Mouse (Mus musculus) intestine, postnatal 0 days (tissue): ENCODE measurements around the gene Ip6k2. TPM values are rescaled to one million over a fixed set of nuclear protein-coding genes. Genes with fewer than 3 reads are reported as not detected.

ENCODE experiments used
- ATAC-seq: fragments of 200-750 bp; cut with Nextera tagmentation; 2 replicates; pipeline ENCODE4 v1.8.0; 2017; ENCODE audit warnings: mild to moderate bottlenecking, moderate TSS enrichment, moderate library complexity
- H3K27ac ChIP-seq: fragments of 300-500 bp; sonication (generic); 2 replicates; pipeline ENCODE4 v1.5.1; 2014; ENCODE audit warnings: mild to moderate bottlenecking, low read depth, low read length, moderate library complexity
- H3K27me3 ChIP-seq: fragments of 300-500 bp; sonication (generic); replicated peaks from 2 replicates; pipeline ENCODE4 v1.6.1; 2014; ENCODE audit warnings: low read length, mixed read lengths; ENCODE audit not compliant: control insufficient read depth, insufficient read depth
- H3K36me3 ChIP-seq: fragments of 300-500 bp; sonication (generic); 2 replicates; pipeline ENCODE4 v1.6.1; 2014; ENCODE audit warnings: mild to moderate bottlenecking, moderate library complexity; ENCODE audit not compliant: control insufficient read depth, insufficient read depth
- H3K4me1 ChIP-seq: fragments of 300-500 bp; sonication (generic); replicated peaks from 2 replicates; pipeline ENCODE4 v1.6.1; 2014; ENCODE audit warnings: antibody characterized with exemption, low read length, mixed read lengths; ENCODE audit not compliant: control insufficient read depth, insufficient read depth
- H3K4me2 ChIP-seq: fragments of 300-500 bp; sonication (generic); replicated peaks from 2 replicates; pipeline ENCODE4 v1.6.1; 2014; ENCODE audit warnings: low read depth, mild to moderate bottlenecking, moderate library complexity
- H3K4me3 ChIP-seq: fragments of 300-500 bp; sonication (generic); 2 replicates; pipeline ENCODE4 v1.5.1; 2014; ENCODE audit warnings: low read depth, low read length
- H3K9ac ChIP-seq: fragments of 300-500 bp; sonication (generic); 2 replicates; pipeline ENCODE4 v1.6.1; 2014; ENCODE audit warnings: mild to moderate bottlenecking, low read depth, low read length
- H3K9me3 ChIP-seq: fragments of 300-500 bp; sonication (generic); 2 replicates; pipeline ENCODE4 v1.6.1; 2016; ENCODE audit warnings: mixed run types; ENCODE audit not compliant: control insufficient read depth
- CTCF ChIP-seq: sonication (generic); IDR thresholded peaks from 2 replicates; pipeline ENCODE4 v1.5.1; 2016; ENCODE audit warnings: low read depth, mild to moderate bottlenecking, control low read depth, antibody characterized with exemption, moderate library complexity
- WGBS: fragments of 180-500 bp; shearing (Covaris S2); extraction: QIAGEN DNeasy Blood & Tissue Kit; methylation state at CpG from one replicate; pipeline ENCODE4 v1.1.7; 2014; 5-methylcytosine and 5-hydroxymethylcytosine counted together
- polyA plus RNA-seq: library from polyadenylated mRNA; unstranded; fragments of >200 nt; fragmentation: Nextera tagmentation; extraction: Ambion mirVana; gene quantifications from 2 replicates; pipeline ENCODE4 v1.2.1, GENCODE M21; 2015

The Ip6k2 gene
- polyA plus RNA-seq, 1 experiment from 2014 or later, result 28.1 TPM

- H3K9ac ChIP-seq, result no peak overlapping the region
- H3K4me2 ChIP-seq, result no peak overlapping the region
- no peak for ATAC-seq
- H3K4me1 ChIP-seq, result no peaks in the 10 kb centered on the region
- no peaks in the 10 kb centered on the region for H3K9me3 ChIP-seq
- TF ChIP-seq CTCF, result no peak
- H3K36me3 ChIP-seq, result peaks cover 48% of the 10 kb centered on the region
- H3K27ac ChIP-seq, result peak overlapping the region; percentile 70
- H3K27me3 ChIP-seq, result no peaks in the 10 kb centered on the region
- no peak overlapping the region for H3K4me3 ChIP-seq
- WGBS, result 81% methylated on average over 3 of the region's 3 CpGs
Measured at GRCm38 (mm10) chr9:108747694-108748093, 35.9 kb upstream of the Ip6k2 start.

GRCm38 (mm10) chr9:108748600-108749183 is 34.9 kb upstream of the Ip6k2 start:
- Histone ChIP-seq H3K27me3 (no peaks in the 10 kb centered on the region), H3K9me3 (no peaks in the 10 kb centered on the region), H3K9ac (no peak overlapping the region), H3K27ac (no peak overlapping the region), H3K36me3 (peaks cover 45% of the 10 kb centered on the region), H3K4me2 (no peak overlapping the region), H3K4me1 (no peaks in the 10 kb centered on the region), H3K4me3 (no peak overlapping the region)
- no peak for ATAC-seq
- no peak for TF ChIP-seq CTCF
- WGBS, result 86% methylated on average over 11 of the region's 11 CpGs

DNA sequence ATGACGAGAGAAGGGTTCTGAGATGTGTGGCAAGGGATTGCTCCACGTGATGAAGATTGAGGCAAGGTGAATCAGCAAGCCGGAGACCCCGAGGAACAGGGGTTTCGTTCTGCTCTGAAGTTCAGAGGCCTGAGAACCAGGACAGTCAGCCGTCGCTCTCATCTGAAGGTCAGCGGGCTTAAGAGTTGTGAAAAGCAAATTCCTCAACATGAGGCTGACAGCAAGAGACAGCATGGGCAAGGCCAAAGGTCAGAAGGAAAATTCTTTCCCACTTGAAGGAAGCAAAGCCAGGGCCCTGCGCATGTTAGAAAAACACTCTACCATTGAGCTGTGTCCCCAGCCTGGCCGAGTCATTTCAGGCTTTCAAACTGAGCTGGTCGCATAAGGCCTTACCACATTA is 33.0 kb upstream of the Ip6k2 start:
- Histone ChIP-seq H3K27ac (no peak overlapping the region), H3K4me2 (no peak overlapping the region), H3K9me3 (no peaks in the 10 kb centered on the region), H3K9ac (no peak overlapping the region), H3K27me3 (no peaks in the 10 kb centered on the region), H3K4me3 (no peak overlapping the region), H3K36me3 (peaks cover 27% of the 10 kb centered on the region), H3K4me1 (no peaks in the 10 kb centered on the region)
- TF ChIP-seq CTCF, result no peak
- ATAC-seq, result no peak
- WGBS, result 77% methylated on average over 11 of the region's 11 CpGs

- Histone ChIP-seq H3K27me3 (no peaks in the 10 kb centered on the region), H3K4me2 (no peak overlapping the region), H3K4me1 (no peaks in the 10 kb centered on the region), H3K9me3 (no peaks in the 10 kb centered on the region), H3K27ac (no peak overlapping the region), H3K4me3 (no peak overlapping the region), H3K36me3 (peaks cover 12% of the 10 kb centered on the region; the same call in 1 of the 2 replicates), H3K9ac (no peak overlapping the region)
- TF ChIP-seq CTCF, result no peak
- no peak for ATAC-seq
- 85% methylated on average over 10 of the region's 11 CpGs for WGBS
Measured at GRCm38 (mm10) chr9:108752142-108752920, 31.3 kb upstream of the Ip6k2 start.

- Histone ChIP-seq H3K4me1 (no peaks in the 10 kb centered on the region), H3K4me3 (no peak overlapping the region), H3K9ac (no peak overlapping the region), H3K27me3 (no peaks in the 10 kb centered on the region), H3K27ac (no peak overlapping the region), H3K9me3 (no peaks in the 10 kb centered on the region), H3K36me3 (peaks cover 4% of the 10 kb centered on the region; the same call in 1 of the 2 replicates), H3K4me2 (no peak overlapping the region)
- TF ChIP-seq CTCF, result peak; percentile 86
- 73% methylated on average over 9 of the region's 9 CpGs for WGBS
- ATAC-seq, result peak; percentile 43; the same call in 1 of the 2 replicates
Measured at GRCm38 (mm10) chr9:108753326-108753725, 30.3 kb upstream of the Ip6k2 start.

- Histone ChIP-seq H3K4me1 (no peaks in the 10 kb centered on the region), H3K27ac (no peak overlapping the region), H3K9me3 (no peaks in the 10 kb centered on the region), H3K4me2 (no peak overlapping the region), H3K4me3 (no peak overlapping the region), H3K36me3 (no peaks in the 10 kb centered on the region), H3K27me3 (no peaks in the 10 kb centered on the region), H3K9ac (no peak overlapping the region)
- 80% methylated on average over 3 of the region's 3 CpGs for WGBS
- TF ChIP-seq CTCF, result no peak
- no peak for ATAC-seq
Measured at GRCm38 (mm10) chr9:108753976-108754375, 29.6 kb upstream of the Ip6k2 start.
